10 mouse cellular contexts compared by ENCODE assay signal in genomic region chr12:100997830-100998563, GRCm38 (mm10). TPM values are rescaled to one million over a fixed set of nuclear protein-coding genes. Genes with fewer than 3 reads are reported as not detected.
DNase-seq lines count a peak whose midpoint lies in the region; ATAC-seq lines count a peak whose summit lies in the region.
"Had no signal": no experiment of that assay in that cellular context is flagged by ENCODE, and none has a peak within 500 bp of the region (broad histone marks: within the 10 kb centered on the region; RNA-seq: fewer than 3 reads in every experiment).

No protein-coding gene starts in this region.

- no peak overlapping the region for H3K4me3 ChIP-seq in forebrain, embryonic 11.5 days (ENCODE audit: low read depth, low read length)
- H3K4me3 ChIP-seq in forebrain, embryonic 16.5 days (replicated peaks; ENCODE audit: low read length): no peak overlapping the region
- H3K4me3 ChIP-seq in intestine, embryonic 15.5 days (replicated peaks): no peak overlapping the region
- no peak overlapping the region for H3K4me3 ChIP-seq in kidney, embryonic 14.5 days (ENCODE audit: low read length)

- H3K9me3 ChIP-seq in forebrain, embryonic 11.5 days (ENCODE audit: control insufficient read depth, low read length): no peaks in the 10 kb centered on the region
- H3K9me3 ChIP-seq in forebrain, embryonic 16.5 days (ENCODE audit: control insufficient read depth, low read length): no peaks in the 10 kb centered on the region
- H3K9me3 ChIP-seq in intestine, embryonic 15.5 days: no peaks in the 10 kb centered on the region
- no peaks in the 10 kb centered on the region for H3K9me3 ChIP-seq in kidney, embryonic 14.5 days (ENCODE audit: control insufficient read depth, low read length)

- no peaks in the 10 kb centered on the region; the same call in 1 of the 2 replicates for H3K36me3 ChIP-seq in forebrain, embryonic 11.5 days (ENCODE audit: control insufficient read depth, insufficient read depth, low read length)
- H3K36me3 ChIP-seq in forebrain, embryonic 16.5 days (ENCODE audit: control insufficient read depth, insufficient read depth): no peaks in the 10 kb centered on the region
- H3K36me3 ChIP-seq in intestine, embryonic 15.5 days: no peaks in the 10 kb centered on the region
- H3K36me3 ChIP-seq in kidney, embryonic 14.5 days (ENCODE audit: control insufficient read depth, insufficient read depth, low read length): no peaks in the 10 kb centered on the region

- H3K4me2 ChIP-seq in forebrain, embryonic 11.5 days (ENCODE audit: low read depth, low read length, severe bottlenecking): no peak overlapping the region
- H3K4me2 ChIP-seq in forebrain, embryonic 16.5 days (ENCODE audit: low read length): no peak overlapping the region
- no peak overlapping the region; the same call in 1 of the 2 replicates for H3K4me2 ChIP-seq in intestine, embryonic 15.5 days (replicated peaks)
- H3K4me2 ChIP-seq in kidney, embryonic 14.5 days (replicated peaks; ENCODE audit: low read depth, low read length): no peak overlapping the region

- peaks cover 24% of the 10 kb centered on the region for H3K4me1 ChIP-seq in forebrain, embryonic 11.5 days (replicated peaks; ENCODE audit: control insufficient read depth, insufficient read depth, low read length)
- peaks cover 31% of the 10 kb centered on the region for H3K4me1 ChIP-seq in forebrain, embryonic 16.5 days (replicated peaks; ENCODE audit: control insufficient read depth, insufficient read depth, low read length)
- peaks cover 57% of the 10 kb centered on the region for H3K4me1 ChIP-seq in intestine, embryonic 15.5 days (replicated peaks)
- H3K4me1 ChIP-seq in kidney, embryonic 14.5 days (ENCODE audit: control insufficient read depth, insufficient read depth, low read length): peaks cover 81% of the 10 kb centered on the region

- H3K27ac ChIP-seq in forebrain, embryonic 11.5 days (ENCODE audit: low read depth, low read length): no peak overlapping the region; the same call in 1 of the 2 replicates
- no peak overlapping the region for H3K27ac ChIP-seq in forebrain, embryonic 16.5 days (ENCODE audit: low read length)
- H3K27ac ChIP-seq in intestine, embryonic 15.5 days: peak overlapping the region; percentile 66
- no peak overlapping the region for H3K27ac ChIP-seq in kidney, embryonic 14.5 days (ENCODE audit: low read depth, low read length)

- 15% methylated on average over 10 of the region's 10 CpGs for WGBS in forebrain, embryonic 11.5 days
- 16% methylated on average over 10 of the region's 10 CpGs for WGBS in forebrain, embryonic 16.5 days
- 11% methylated on average over 10 of the region's 10 CpGs for WGBS in intestine, embryonic 15.5 days
- WGBS in kidney, embryonic 14.5 days: 24% methylated on average over 10 of the region's 10 CpGs

- peak; percentile 6; the same call in 1 of the 2 replicates for ATAC-seq in forebrain, embryonic 11.5 days (replicated peaks; ENCODE audit: low FRiP score)
- no peak for ATAC-seq in forebrain, embryonic 16.5 days
- peak; percentile 8; the same call in 1 of the 2 replicates for ATAC-seq in intestine, embryonic 15.5 days
- no peak for ATAC-seq in kidney, embryonic 14.5 days (ENCODE audit: low FRiP score, low TSS enrichment)

- DNase-seq in forebrain, embryonic 11.5 days (ENCODE audit: low spot score): no peak
- DNase-seq in thymus, postnatal 0 days (ENCODE audit: low spot score): peak; percentile 21
- DNase-seq in thymus, postnatal 4 days: no peak
- DNase-seq in yolk sac, embryonic 10.5 days (ENCODE audit: low spot score): peak; percentile 65
- no peak for DNase-seq in adipocyte (ENCODE audit: low spot score)
- DNase-seq: cerebellum, adult 9-10 months; gastrocnemius, postnatal 25 days had no signal

- H3K9ac ChIP-seq in forebrain, embryonic 11.5 days (ENCODE audit: low read length): no peak overlapping the region; the same call in 1 of the 2 replicates
- no peak overlapping the region for H3K9ac ChIP-seq in forebrain, embryonic 16.5 days (replicated peaks; ENCODE audit: low read depth, low read length)
- H3K9ac ChIP-seq in intestine, embryonic 15.5 days: no peak overlapping the region
- no peak overlapping the region for H3K9ac ChIP-seq in kidney, embryonic 14.5 days (ENCODE audit: low read depth, low read length)

- H3K27me3 ChIP-seq in forebrain, embryonic 11.5 days (ENCODE audit: control insufficient read depth, insufficient read depth, low read length): no peaks in the 10 kb centered on the region
- H3K27me3 ChIP-seq in forebrain, embryonic 16.5 days (replicated peaks; ENCODE audit: control insufficient read depth, insufficient read depth, low read length): no peaks in the 10 kb centered on the region
- H3K27me3 ChIP-seq in intestine, embryonic 15.5 days (replicated peaks): no peaks in the 10 kb centered on the region
- H3K27me3 ChIP-seq in kidney, embryonic 14.5 days (ENCODE audit: control insufficient read depth, insufficient read depth, low read length): no peaks in the 10 kb centered on the region

RNA-seq across cellular contexts. Expression of gene Ccdc88c, which starts 30.9 kb away (rescaled TPM):
- polyA plus RNA-seq in forebrain, embryonic 11.5 days (2014; fragmentation: Nextera tagmentation; extraction: Ambion mirVana): 22.5 and 27.7 TPM in 2 replicates
- 18.1 and 20.7 TPM in 2 replicates for polyA plus RNA-seq in forebrain, embryonic 16.5 days (2015; fragmentation: Nextera tagmentation; extraction: Ambion mirVana)
- polyA plus RNA-seq in thymus, postnatal 0 days (2015; fragmentation: Nextera tagmentation; extraction: Ambion mirVana): 17.1 and 24.5 TPM in 2 replicates
- polyA plus RNA-seq in intestine, embryonic 15.5 days (2015; fragmentation: Nextera tagmentation; extraction: Ambion mirVana): 13.6 and 14.9 TPM in 2 replicates
- polyA plus RNA-seq in kidney, embryonic 14.5 days (2014; fragmentation: Nextera tagmentation; extraction: Ambion mirVana): 10.4 and 15.3 TPM in 2 replicates

Comparison
In these comparisons a context has a peak if more than half of its experiments do, and no peak if none do; other contexts are left out.
1. ATAC-seq: peak in forebrain, embryonic 11.5 days (single experiment) and intestine, embryonic 15.5 days (single experiment); none in forebrain, embryonic 16.5 days (single experiment) and kidney, embryonic 14.5 days (single experiment).
2. DNase-seq: peak in thymus, postnatal 0 days (single experiment) and yolk sac, embryonic 10.5 days (single experiment); none in forebrain, embryonic 11.5 days (single experiment), thymus, postnatal 4 days (single experiment) and adipocyte (single experiment).